Mouse (Mus musculus) heart, embryonic 10.5 days (tissue): ENCODE measurements around the gene Ntrk2. TPM values are rescaled to one million over a fixed set of nuclear protein-coding genes. Genes with fewer than 3 reads are reported as not detected.

ENCODE experiments used
- DNase-seq: peaks from one replicate; pipeline ENCODE4 v3.0.0-alpha.2; 2017; ENCODE audit warnings: low spot score
- H3K27ac ChIP-seq: fragments of 300-500 bp; sonication (generic); 2 replicates; pipeline ENCODE4 v1.5.1; 2016; ENCODE audit warnings: mild to moderate bottlenecking
- H3K27me3 ChIP-seq: fragments of 300-500 bp; sonication (generic); 2 replicates; pipeline ENCODE4 v1.6.1; 2016; ENCODE audit warnings: mild to moderate bottlenecking; ENCODE audit not compliant: poor library complexity, insufficient read depth, severe bottlenecking
- H3K36me3 ChIP-seq: fragments of 300-500 bp; sonication (generic); 2 replicates; pipeline ENCODE4 v1.6.1; 2016; ENCODE audit warnings: mild to moderate bottlenecking, moderate library complexity
- H3K4me1 ChIP-seq: fragments of 300-500 bp; sonication (generic); 2 replicates; pipeline ENCODE4 v1.6.1; 2016; ENCODE audit warnings: mild to moderate bottlenecking
- H3K4me3 ChIP-seq: fragments of 300-500 bp; sonication (generic); 2 replicates; pipeline ENCODE4 v1.5.1; 2016; ENCODE audit warnings: mild to moderate bottlenecking, moderate library complexity
- H3K9me3 ChIP-seq: fragments of 300-500 bp; sonication (generic); 2 replicates; pipeline ENCODE4 v1.6.1; 2016; ENCODE audit warnings: mild to moderate bottlenecking, moderate library complexity
- WGBS: fragments of 180-500 bp; shearing (Covaris S2); methylation state at CpG from one replicate; pipeline ENCODE4 v1.1.7; 2016; 5-methylcytosine and 5-hydroxymethylcytosine counted together
- polyA plus RNA-seq: library from polyadenylated mRNA; unstranded; fragments of >200 nt; fragmentation: Nextera tagmentation; extraction: Ambion mirVana; gene quantifications from 2 replicates; pipeline ENCODE4 v1.2.1, GENCODE M21; 2016

Gene Ntrk2
- polyA plus RNA-seq, 1 experiment from 2014 or later = 5.6 TPM

- H3K9me3 ChIP-seq = no peaks in the 10 kb centered on the region
- H3K4me3 ChIP-seq = no peak overlapping the region
- H3K36me3 ChIP-seq = no peaks in the 10 kb centered on the region
- peaks cover 3% of the 10 kb centered on the region; the same call in 1 of the 2 replicates for H3K4me1 ChIP-seq
- DNase-seq = no peak
- H3K27me3 ChIP-seq = no peaks in the 10 kb centered on the region
- H3K27ac ChIP-seq = no peak overlapping the region
- 87% methylated on average over 3 of the region's 3 CpGs for WGBS
These were observed 159.5 kb downstream of the Ntrk2 start for GRCm38 (mm10) chr13:58965826-58966225.

GRCm38 (mm10) chr13:58966466-58966865, 160.1 kb downstream of the Ntrk2 start:
- H3K27me3 ChIP-seq = no peaks in the 10 kb centered on the region
- DNase-seq = no peak
- H3K27ac ChIP-seq = no peak overlapping the region
- H3K9me3 ChIP-seq = no peaks in the 10 kb centered on the region
- peaks cover 3% of the 10 kb centered on the region; the same call in 1 of the 2 replicates for H3K4me1 ChIP-seq
- H3K36me3 ChIP-seq = no peaks in the 10 kb centered on the region
- WGBS = 74% methylated on average over 3 of the region's 3 CpGs
- H3K4me3 ChIP-seq = no peak overlapping the region

- Histone ChIP-seq H3K4me3 (no peak overlapping the region), H3K27ac (no peak overlapping the region), H3K36me3 (no peaks in the 10 kb centered on the region), H3K27me3 (no peaks in the 10 kb centered on the region), H3K9me3 (no peaks in the 10 kb centered on the region), H3K4me1 (peaks cover 9% of the 10 kb centered on the region; the same call in 1 of the 2 replicates)
- DNase-seq = no peak
- 46% methylated on average over 5 of the region's 5 CpGs for WGBS
These were observed 161.8 kb downstream of the Ntrk2 start for GRCm38 (mm10) chr13:58968168-58968567.

- no peak for DNase-seq
- H3K36me3 ChIP-seq = no peaks in the 10 kb centered on the region
- H3K4me1 ChIP-seq = peaks cover 9% of the 10 kb centered on the region; the same call in 1 of the 2 replicates
- no peaks in the 10 kb centered on the region for H3K27me3 ChIP-seq
- no peaks in the 10 kb centered on the region for H3K9me3 ChIP-seq
- WGBS = 42% methylated on average over 5 of the region's 5 CpGs
- H3K4me3 ChIP-seq = no peak overlapping the region
- H3K27ac ChIP-seq = no peak overlapping the region
These were observed 165.1 kb downstream of the Ntrk2 start for GRCm38 (mm10) chr13:58971449-58971903.

- Histone ChIP-seq H3K27ac (no peak overlapping the region), H3K36me3 (no peaks in the 10 kb centered on the region), H3K9me3 (no peaks in the 10 kb centered on the region), H3K27me3 (no peaks in the 10 kb centered on the region), H3K4me1 (peaks cover 9% of the 10 kb centered on the region; the same call in 1 of the 2 replicates), H3K4me3 (no peak overlapping the region)
- 56% methylated on average over 5 of the region's 5 CpGs for WGBS
- no peak for DNase-seq
These were observed 166.1 kb downstream of the Ntrk2 start for GRCm38 (mm10) chr13:58972511-58972910.

- WGBS = 69% methylated on average over 5 of the region's 5 CpGs
- H3K36me3 ChIP-seq = no peaks in the 10 kb centered on the region
These were observed 190.1 kb downstream of the Ntrk2 start for GRCm38 (mm10) chr13:58996447-58996846.

GRCm38 (mm10) chr13:58997763-58998162, 191.4 kb downstream of the Ntrk2 start:
- no peak for DNase-seq
- Histone ChIP-seq H3K27ac (no peak overlapping the region), H3K36me3 (no peaks in the 10 kb centered on the region), H3K4me3 (no peak overlapping the region), H3K9me3 (no peaks in the 10 kb centered on the region), H3K4me1 (peaks cover 12% of the 10 kb centered on the region), H3K27me3 (no peaks in the 10 kb centered on the region)
- WGBS = 92% methylated on average over 2 of the region's 2 CpGs

More at GRCm38 (mm10) chr13:58996447-58996846, 190.1 kb downstream of the Ntrk2 start:
- H3K27ac ChIP-seq = no peak overlapping the region
- no peaks in the 10 kb centered on the region for H3K27me3 ChIP-seq
- H3K9me3 ChIP-seq = no peaks in the 10 kb centered on the region
- H3K4me1 ChIP-seq = peaks cover 12% of the 10 kb centered on the region
- H3K4me3 ChIP-seq = no peak overlapping the region
- no peak for DNase-seq

- no peak for DNase-seq
- H3K27me3 ChIP-seq = no peaks in the 10 kb centered on the region
- WGBS = 52% methylated on average over 11 of the region's 11 CpGs
- H3K36me3 ChIP-seq = no peaks in the 10 kb centered on the region
- no peaks in the 10 kb centered on the region for H3K9me3 ChIP-seq
- H3K27ac ChIP-seq = no peak overlapping the region
- H3K4me3 ChIP-seq = no peak overlapping the region
- peaks cover 12% of the 10 kb centered on the region for H3K4me1 ChIP-seq
These were observed 193.1 kb downstream of the Ntrk2 start for GRCm38 (mm10) chr13:58999373-59000053.

GRCm38 (mm10) chr13:59002943-59003806, 196.8 kb downstream of the Ntrk2 start:
- 83% methylated on average over 12 of the region's 12 CpGs for WGBS
- H3K4me1 ChIP-seq = peaks cover 8% of the 10 kb centered on the region; the same call in 1 of the 2 replicates
- H3K27ac ChIP-seq = no peak overlapping the region
- no peak for DNase-seq
- no peaks in the 10 kb centered on the region for H3K27me3 ChIP-seq
- H3K4me3 ChIP-seq = no peak overlapping the region
- H3K36me3 ChIP-seq = no peaks in the 10 kb centered on the region
- no peaks in the 10 kb centered on the region for H3K9me3 ChIP-seq

GRCm38 (mm10) chr13:59003807-59004173, 197.4 kb downstream of the Ntrk2 start:
- no peak overlapping the region for H3K4me3 ChIP-seq
- no peak overlapping the region for H3K27ac ChIP-seq
- no peak for DNase-seq

GRCm38 (mm10) chr13:59004579-59004978, 198.2 kb downstream of the Ntrk2 start:
- H3K4me3 ChIP-seq = no peak overlapping the region
- H3K4me1 ChIP-seq = 0 out of 2 replicates have a peak, but pooled peaks cover under 1% of the 10 kb centered on the region
- H3K27ac ChIP-seq = no peak overlapping the region
- 77% methylated on average over 6 of the region's 6 CpGs for WGBS
- no peaks in the 10 kb centered on the region for H3K9me3 ChIP-seq
- no peaks in the 10 kb centered on the region for H3K36me3 ChIP-seq
- DNase-seq = no peak
- H3K27me3 ChIP-seq = no peaks in the 10 kb centered on the region

More at GRCm38 (mm10) chr13:59003807-59004173, 197.4 kb downstream of the Ntrk2 start:
- no peaks in the 10 kb centered on the region for H3K9me3 ChIP-seq
- H3K27me3 ChIP-seq = no peaks in the 10 kb centered on the region
- whole genome bisulfite sequencing = 79% methylated on average over 6 of the region's 6 CpGs
- H3K36me3 ChIP-seq = no peaks in the 10 kb centered on the region
- H3K4me1 ChIP-seq = peaks cover 7% of the 10 kb centered on the region; the same call in 1 of the 2 replicates

- H3K27me3 ChIP-seq = 0 out of 2 replicates have a peak, but pooled peaks cover 9% of the 10 kb centered on the region
- no peak overlapping the region for H3K4me3 ChIP-seq
- no peak overlapping the region for H3K27ac ChIP-seq
- no peaks in the 10 kb centered on the region for H3K9me3 ChIP-seq
- peaks cover 12% of the 10 kb centered on the region for H3K4me1 ChIP-seq
- no peaks in the 10 kb centered on the region for H3K36me3 ChIP-seq
- WGBS = 76% methylated on average over 5 of the region's 5 CpGs
- DNase-seq = no peak
These were observed 203.5 kb downstream of the Ntrk2 start for GRCm38 (mm10) chr13:59009855-59010254.
